Mouse (Mus musculus): ENCODE measurements around the gene Zic1. TPM values are rescaled to one million over a fixed set of nuclear protein-coding genes. Genes with fewer than 3 reads are reported as not detected.

The Zic1 gene
- total RNA-seq, 2 experiments from 2014 or later = 2.3 to 4.0 TPM

- DNase-seq = no peak
Measured at GRCm38 (mm10) chr9:91366999-91367811, 1.6 kb upstream of the Zic1 start.

- DNase-seq = no peak
Measured at GRCm38 (mm10) chr9:91366226-91366998, 802 bp upstream of the Zic1 start.

- DNase-seq = peak; percentile 41
Measured at GRCm38 (mm10) chr9:91364971-91365501, 574 bp downstream of the Zic1 start.

- DNase-seq = peak; percentile 27
Measured at GRCm38 (mm10) chr9:91364127-91364970, 1.3 kb downstream of the Zic1 start.

GRCm38 (mm10) chr9:91363814-91364126 lies 1.8 kb downstream of the Zic1 start:
- no peak for DNase-seq

- DNase-seq = no peak
Measured at GRCm38 (mm10) chr9:91363011-91363730, 2.4 kb downstream of the Zic1 start.

GRCm38 (mm10) chr9:91361856-91362601 lies 3.6 kb downstream of the Zic1 start, which contains the start of gene Zic4:
TSS of gene Zic4 (plus strand) at chr9:91362413.
- DNase-seq = no peak

GRCm38 (mm10) chr9:91361033-91361855 lies 4.4 kb downstream of the Zic1 start:
- no peak for DNase-seq

- DNase-seq = no peak
Measured at GRCm38 (mm10) chr9:91360151-91361032, 5.2 kb downstream of the Zic1 start.

GRCm38 (mm10) chr9:91358851-91359687 lies 6.5 kb downstream of the Zic1 start:
- DNase-seq = no peak

GRCm38 (mm10) chr9:91357321-91357720 lies 8.3 kb downstream of the Zic1 start:
- DNase-seq = no peak

- DNase-seq = no peak
Measured at GRCm38 (mm10) chr9:91356353-91356740, 9.3 kb downstream of the Zic1 start.

GRCm38 (mm10) chr9:91355629-91356352 lies 9.8 kb downstream of the Zic1 start:
- peak; percentile 46 for DNase-seq

- no peak for DNase-seq
Measured at GRCm38 (mm10) chr9:91355270-91355589, 10.4 kb downstream of the Zic1 start.

GRCm38 (mm10) chr9:91354434-91355269 lies 11.0 kb downstream of the Zic1 start:
- DNase-seq = no peak

Data from gastrocnemius, postnatal 10 days (tissue).